Mouse (Mus musculus) heart, embryonic 13.5 days (tissue): ENCODE measurements around the gene Nxph3. TPM values are rescaled to one million over a fixed set of nuclear protein-coding genes. Genes with fewer than 3 reads are reported as not detected.

Experiments
- polyA plus RNA-seq: library from polyadenylated mRNA; unstranded; fragments of >200 nt; fragmentation: Nextera tagmentation; extraction: Ambion mirVana; gene quantifications from 2 replicates; pipeline ENCODE4 v1.2.1, GENCODE M21; 2015

The Nxph3 gene
- polyA plus RNA-seq, 1 experiment from 2014 or later = 0.21 TPM

Other genes with a start within 250 kb of the Nxph3 start
- 44.2 and 46.0 TPM in 2 replicates for gene Kat7, start 204.3 kb downstream of the Nxph3 start, polyA plus RNA-seq
- gene Fam117a, start 177.6 kb downstream of the Nxph3 start, polyA plus RNA-seq = 6.3 and 7.7 TPM in 2 replicates
- gene Slc35b1, start 129.9 kb downstream of the Nxph3 start, polyA plus RNA-seq = 77.2 and 78.4 TPM in 2 replicates
- gene Spop, start 100.5 kb downstream of the Nxph3 start, polyA plus RNA-seq = 97.8 and 105 TPM in 2 replicates
- gene Ngfr, start 73.2 kb upstream of the Nxph3 start, polyA plus RNA-seq = 3.3 and 4.9 TPM in 2 replicates
- gene Phb, start 152.4 kb upstream of the Nxph3 start, polyA plus RNA-seq = 241 and 267 TPM in 2 replicates
- 10.0 and 13.0 TPM in 2 replicates for gene Zfp652, start 198.1 kb upstream of the Nxph3 start, polyA plus RNA-seq
- 0.51 and 0.78 TPM in 2 replicates for gene B130006D01Rik, start 209.0 kb upstream of the Nxph3 start, polyA plus RNA-seq